Mouse (Mus musculus): Measurements from ENCODE around the gene Gal3st1. TPM values are rescaled to one million over a fixed set of nuclear protein-coding genes. Genes with fewer than 3 reads are reported as not detected.

Gene Gal3st1
- polyA plus RNA-seq, 1 experiment: 0.34 TPM

DNA sequence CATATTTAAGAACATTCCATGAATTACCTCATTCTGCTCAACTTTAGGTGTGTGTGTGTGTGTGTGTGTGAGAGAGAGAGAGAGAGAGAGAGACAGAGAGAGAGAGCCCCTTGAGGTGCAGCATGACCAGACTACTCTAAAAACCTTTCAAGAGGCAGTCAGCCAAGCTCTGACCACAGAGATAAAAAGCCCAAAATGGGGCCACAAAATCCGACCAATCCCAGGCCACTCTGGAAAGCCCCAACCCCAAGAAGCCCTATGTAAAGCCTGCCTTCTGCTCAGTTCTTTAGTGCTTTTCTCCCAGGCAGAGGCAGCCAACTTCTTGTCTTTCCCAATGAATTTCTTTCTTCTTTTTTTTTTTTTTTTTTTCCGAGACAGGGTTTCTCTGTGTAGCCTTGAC is 22.5 kb upstream of the Gal3st1 start:
- Histone ChIP-seq H3K27ac (ENCODE audit: insufficient read depth, low read length) (no peak overlapping the region), H3K36me3 (ENCODE audit: control insufficient read depth, insufficient read depth, low read length) (no peaks in the 10 kb centered on the region), H3K27me3 (ENCODE audit: control insufficient read depth, insufficient read depth, low read length) (no peaks in the 10 kb centered on the region), H3K4me1 (ENCODE audit: control insufficient read depth, insufficient read depth, insufficient read length) (peaks cover 11% of the 10 kb centered on the region; the same call in 1 of the 2 replicates), H3K4me3 (ENCODE audit: extremely low read depth, insufficient read depth, insufficient read length) (no peak overlapping the region)
- no peak for DNase-seq (ENCODE audit: low read depth in 1 of 2, low spot score in 2 of 2)
- no peak for TF ChIP-seq POLR2A (IDR thresholded peaks at IDR 0.05; ENCODE audit: low read depth, low read length)
- no peak for TF ChIP-seq CTCF (IDR thresholded peaks at IDR 0.05; ENCODE audit: extremely low read depth, insufficient read depth, insufficient read length, insufficient replicate concordance)
- WGBS: 57% methylated on average over 2 of the region's 2 CpGs

- TF ChIP-seq CTCF (IDR thresholded peaks at IDR 0.05; ENCODE audit: extremely low read depth, insufficient read depth, insufficient read length, insufficient replicate concordance): no peak
- no peak for TF ChIP-seq POLR2A (IDR thresholded peaks at IDR 0.05; ENCODE audit: low read depth, low read length)
- DNase-seq (ENCODE audit: low read depth in 1 of 2, low spot score in 2 of 2): no peak
- no peak overlapping the region for H3K27ac ChIP-seq (ENCODE audit: insufficient read depth, low read length)
- H3K36me3 ChIP-seq (ENCODE audit: control insufficient read depth, insufficient read depth, low read length): no peaks in the 10 kb centered on the region
- H3K4me3 ChIP-seq (ENCODE audit: extremely low read depth, insufficient read depth, insufficient read length): no peak overlapping the region
- H3K27me3 ChIP-seq (ENCODE audit: control insufficient read depth, insufficient read depth, low read length): no peaks in the 10 kb centered on the region
- WGBS: 81% methylated on average over 3 of the region's 3 CpGs
- H3K4me1 ChIP-seq (ENCODE audit: control insufficient read depth, insufficient read depth, insufficient read length): peaks cover 11% of the 10 kb centered on the region; the same call in 1 of the 2 replicates
Observed at GRCm38 (mm10) chr11:3961761-3962160, 21.7 kb upstream of the Gal3st1 start.

GRCm38 (mm10) chr11:3963155-3963554 is 20.3 kb upstream of the Gal3st1 start:
- TF ChIP-seq POLR2A (IDR thresholded peaks at IDR 0.05; ENCODE audit: low read depth, low read length): no peak
- TF ChIP-seq CTCF (IDR thresholded peaks at IDR 0.05; ENCODE audit: extremely low read depth, insufficient read depth, insufficient read length, insufficient replicate concordance): no peak
- Histone ChIP-seq H3K27ac (ENCODE audit: insufficient read depth, low read length) (peak overlapping the region; percentile 69), H3K36me3 (ENCODE audit: control insufficient read depth, insufficient read depth, low read length) (no peaks in the 10 kb centered on the region), H3K27me3 (ENCODE audit: control insufficient read depth, insufficient read depth, low read length) (no peaks in the 10 kb centered on the region), H3K4me1 (ENCODE audit: control insufficient read depth, insufficient read depth, insufficient read length) (peaks cover 11% of the 10 kb centered on the region; the same call in 1 of the 2 replicates), H3K4me3 (ENCODE audit: extremely low read depth, insufficient read depth, insufficient read length) (peak overlapping the region; percentile 97)
- no peak for DNase-seq (ENCODE audit: low read depth in 1 of 2, low spot score in 2 of 2)
- WGBS: 85% methylated on average over 10 of the region's 10 CpGs

- peaks cover 2% of the 10 kb centered on the region for H3K36me3 ChIP-seq (ENCODE audit: control insufficient read depth, insufficient read depth, low read length)
- peaks cover 11% of the 10 kb centered on the region; the same call in 1 of the 2 replicates for H3K4me1 ChIP-seq (ENCODE audit: control insufficient read depth, insufficient read depth, insufficient read length)
- TF ChIP-seq CTCF (IDR thresholded peaks at IDR 0.05; ENCODE audit: extremely low read depth, insufficient read depth, insufficient read length, insufficient replicate concordance) (no peak), POLR2A (IDR thresholded peaks at IDR 0.05; ENCODE audit: low read depth, low read length) (no peak; the same call in 1 of the 2 replicates)
- no peaks in the 10 kb centered on the region for H3K27me3 ChIP-seq (ENCODE audit: control insufficient read depth, insufficient read depth, low read length)
- peak within 1 kb of the TSS; percentile 69 for H3K27ac ChIP-seq (ENCODE audit: insufficient read depth, low read length)
- H3K4me3 ChIP-seq (ENCODE audit: extremely low read depth, insufficient read depth, insufficient read length): peak within 1 kb of the TSS; percentile 97
- WGBS: under 1% methylated on average over 31 of the region's 31 CpGs
- peak; percentile 70 to 89 for DNase-seq (ENCODE audit: low read depth in 1 of 2, low spot score in 2 of 2)
Observed at GRCm38 (mm10) chr11:3963610-3964415, 19.6 kb upstream of the Gal3st1 start, which contains the start of gene Pes1. TSS of gene Pes1 (plus strand) at chr11:3963975.

DNA sequence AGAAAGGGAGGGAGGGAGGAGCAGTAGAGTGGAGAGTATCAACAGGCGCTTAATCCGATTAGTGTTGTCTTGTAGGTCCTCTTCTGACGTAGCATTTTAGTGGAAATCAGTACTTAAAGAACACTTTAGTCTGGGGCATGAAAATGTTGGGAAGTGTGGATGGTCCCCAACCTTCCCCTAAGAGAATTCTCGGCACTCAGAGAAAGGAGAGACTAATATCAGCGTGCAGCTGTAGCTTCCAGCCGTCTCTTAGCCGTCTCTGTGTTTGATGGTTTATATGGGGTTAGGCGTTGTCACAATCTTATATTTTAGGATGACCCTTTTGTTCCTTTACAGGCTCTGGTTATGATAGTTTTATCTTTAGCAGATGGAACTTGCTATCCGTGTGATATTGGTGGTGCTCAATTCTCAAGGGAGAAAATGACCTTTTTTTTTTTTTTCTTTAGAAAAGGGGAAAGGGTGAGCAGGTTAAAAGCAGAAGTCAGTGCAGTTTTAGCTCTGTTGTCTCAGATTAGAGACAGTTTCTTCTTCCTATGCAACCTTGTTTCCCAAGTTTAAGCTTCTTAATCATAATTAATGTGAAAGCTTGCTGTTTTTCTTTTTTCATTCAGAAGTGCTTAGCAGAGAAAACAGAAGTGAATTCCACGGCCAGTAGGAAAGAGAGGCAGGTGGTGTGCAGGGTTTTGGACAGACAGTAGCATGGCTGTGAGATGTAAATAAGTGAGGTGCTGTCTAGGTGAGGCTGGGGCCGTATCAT is 18.8 kb upstream of the Gal3st1 start:
- TF ChIP-seq POLR2A (IDR thresholded peaks at IDR 0.05; ENCODE audit: low read depth, low read length) (no peak), CTCF (IDR thresholded peaks at IDR 0.05; ENCODE audit: extremely low read depth, insufficient read depth, insufficient read length, insufficient replicate concordance) (no peak)
- peak in 1 of 2 experiments; percentile 17 for DNase-seq (ENCODE audit: low read depth in 1 of 2, low spot score in 2 of 2)
- H3K4me3 ChIP-seq (ENCODE audit: extremely low read depth, insufficient read depth, insufficient read length): peak overlapping the region; percentile 97
- 6% methylated on average over 11 of the region's 11 CpGs for WGBS
- H3K36me3 ChIP-seq (ENCODE audit: control insufficient read depth, insufficient read depth, low read length): peaks cover 4% of the 10 kb centered on the region
- H3K27ac ChIP-seq (ENCODE audit: insufficient read depth, low read length): no peak overlapping the region
- no peaks in the 10 kb centered on the region for H3K27me3 ChIP-seq (ENCODE audit: control insufficient read depth, insufficient read depth, low read length)
- H3K4me1 ChIP-seq (ENCODE audit: control insufficient read depth, insufficient read depth, insufficient read length): peaks cover 11% of the 10 kb centered on the region; the same call in 1 of the 2 replicates

GRCm38 (mm10) chr11:3969837-3970236 is 13.6 kb upstream of the Gal3st1 start:
- Histone ChIP-seq H3K4me3 (ENCODE audit: extremely low read depth, insufficient read depth, insufficient read length) (no peak overlapping the region), H3K27ac (ENCODE audit: insufficient read depth, low read length) (no peak overlapping the region), H3K36me3 (ENCODE audit: control insufficient read depth, insufficient read depth, low read length) (peaks cover 42% of the 10 kb centered on the region), H3K27me3 (ENCODE audit: control insufficient read depth, insufficient read depth, low read length) (no peaks in the 10 kb centered on the region), H3K4me1 (ENCODE audit: control insufficient read depth, insufficient read depth, insufficient read length) (peaks cover 6% of the 10 kb centered on the region; the same call in 1 of the 2 replicates)
- TF ChIP-seq POLR2A (IDR thresholded peaks at IDR 0.05; ENCODE audit: low read depth, low read length) (no peak), CTCF (IDR thresholded peaks at IDR 0.05; ENCODE audit: extremely low read depth, insufficient read depth, insufficient read length, insufficient replicate concordance) (no peak)
- WGBS: 85% methylated on average over 3 of the region's 3 CpGs
- no peak for DNase-seq (ENCODE audit: low read depth in 1 of 2, low spot score in 2 of 2)
